Mouse (Mus musculus) hindbrain, embryonic 15.5 days (tissue): ENCODE results near the gene Krtap5-4. TPM values are rescaled to one million over a fixed set of nuclear protein-coding genes. Genes with fewer than 3 reads are reported as not detected.
"Not testable (repeated sequence)": the region's sequence is repeated elsewhere in the genome, so short reads cannot be mapped to it uniquely, and the experiment has no call there.

Source experiments
- ATAC-seq: fragments of 200-750 bp; cut with Nextera tagmentation; 2 replicates; pipeline ENCODE4 v1.8.0; 2017; ENCODE audit warnings: low read depth, moderate number of reproducible peaks, moderate TSS enrichment; ENCODE audit not compliant: low FRiP score
- H3K27ac ChIP-seq: fragments of 300-500 bp; sonication (generic); replicated peaks from 2 replicates; pipeline ENCODE4 v1.5.1; 2015; ENCODE audit warnings: mild to moderate bottlenecking, inconsistent platforms
- H3K27me3 ChIP-seq: fragments of 300-500 bp; sonication (generic); 2 replicates; pipeline ENCODE4 v1.6.1; 2015; ENCODE audit warnings: control low read depth, inconsistent platforms
- H3K36me3 ChIP-seq: fragments of 300-500 bp; sonication (generic); 2 replicates; pipeline ENCODE4 v1.6.1; 2015; ENCODE audit warnings: control low read depth, inconsistent platforms
- H3K4me1 ChIP-seq: fragments of 300-500 bp; sonication (generic); replicated peaks from 2 replicates; pipeline ENCODE4 v1.6.1; 2015; ENCODE audit warnings: control low read depth, inconsistent platforms
- H3K4me2 ChIP-seq: fragments of 300-500 bp; sonication (generic); 2 replicates; pipeline ENCODE4 v1.6.1; 2015; ENCODE audit warnings: moderate library complexity, mild to moderate bottlenecking, inconsistent platforms
- H3K4me3 ChIP-seq: fragments of 300-500 bp; sonication (generic); 2 replicates; pipeline ENCODE4 v1.5.1; 2015; ENCODE audit warnings: mild to moderate bottlenecking, inconsistent platforms
- H3K9ac ChIP-seq: fragments of 300-500 bp; sonication (generic); 2 replicates; pipeline ENCODE4 v1.6.1; 2015; ENCODE audit warnings: inconsistent platforms
- H3K9me3 ChIP-seq: fragments of 300-500 bp; sonication (generic); 2 replicates; pipeline ENCODE4 v1.6.1; 2016; ENCODE audit warnings: control low read depth, inconsistent platforms
- WGBS: fragments of 180-500 bp; shearing (Covaris S2); methylation state at CpG from one replicate; pipeline ENCODE4 v1.1.7; 2015; 5-methylcytosine and 5-hydroxymethylcytosine counted together
- polyA plus RNA-seq: library from polyadenylated mRNA; unstranded; fragments of >200 nt; fragmentation: Nextera tagmentation; extraction: Ambion mirVana; gene quantifications from 2 replicates; pipeline ENCODE4 v1.2.1, GENCODE M21; 2015

Krtap5-4 gene
- polyA plus RNA-seq, 1 experiment from 2014 or later = not detected

GRCm38 (mm10) chr7:142326714-142327445 is 23.5 kb downstream of the Krtap5-4 start:
- H3K27ac ChIP-seq = no peak overlapping the region
- H3K36me3 ChIP-seq = no peaks in the 10 kb centered on the region
- ATAC-seq = no peak

GRCm38 (mm10) chr7:142328507-142328906 is 25.2 kb downstream of the Krtap5-4 start:
- H3K4me3 ChIP-seq = no peak overlapping the region
- H3K27ac ChIP-seq = no peak overlapping the region
- H3K9me3 ChIP-seq = no peaks in the 10 kb centered on the region
- WGBS = 74% methylated on average over 3 of the region's 3 CpGs
- H3K4me1 ChIP-seq = no peaks in the 10 kb centered on the region
- no peak overlapping the region for H3K4me2 ChIP-seq
- H3K36me3 ChIP-seq = no peaks in the 10 kb centered on the region
- H3K27me3 ChIP-seq = no peaks in the 10 kb centered on the region
- H3K9ac ChIP-seq = no peak overlapping the region
- ATAC-seq = no peak

More at GRCm38 (mm10) chr7:142326714-142327445, 23.5 kb downstream of the Krtap5-4 start:
- Histone ChIP-seq H3K9me3 (no peaks in the 10 kb centered on the region), H3K27me3 (no peaks in the 10 kb centered on the region), H3K4me1 (no peaks in the 10 kb centered on the region), H3K4me2 (no peak overlapping the region), H3K9ac (no peak overlapping the region), H3K4me3 (no peak overlapping the region)
- 71% methylated on average over 9 of the region's 9 CpGs for WGBS

- H3K4me3 ChIP-seq = no peak overlapping the region
- no peaks in the 10 kb centered on the region for H3K4me1 ChIP-seq
- no peak for ATAC-seq
- H3K9me3 ChIP-seq = no peaks in the 10 kb centered on the region
- no peaks in the 10 kb centered on the region for H3K27me3 ChIP-seq
- H3K4me2 ChIP-seq = no peak overlapping the region
- H3K9ac ChIP-seq = no peak overlapping the region
- no peak overlapping the region for H3K27ac ChIP-seq
- 65% methylated on average over 9 of the region's 9 CpGs for WGBS
- no peaks in the 10 kb centered on the region for H3K36me3 ChIP-seq
Measured at GRCm38 (mm10) chr7:142330271-142330724, 26.9 kb downstream of the Krtap5-4 start.

GRCm38 (mm10) chr7:142331281-142331680 is 27.9 kb downstream of the Krtap5-4 start:
- Histone ChIP-seq H3K9ac (no peak overlapping the region), H3K4me3 (no peak overlapping the region), H3K27me3 (no peaks in the 10 kb centered on the region), H3K4me1 (no peaks in the 10 kb centered on the region), H3K9me3 (no peaks in the 10 kb centered on the region), H3K36me3 (no peaks in the 10 kb centered on the region), H3K27ac (no peak overlapping the region), H3K4me2 (no peak overlapping the region)
- no peak for ATAC-seq
- 90% methylated on average over 4 of the region's 4 CpGs for WGBS

- H3K9ac ChIP-seq, H3K27me3 ChIP-seq, ATAC-seq, H3K4me2 ChIP-seq, H3K4me1 ChIP-seq, H3K9me3 ChIP-seq, H3K4me3 ChIP-seq, H3K36me3 ChIP-seq, H3K27ac ChIP-seq: not testable (repeated sequence)
- 70% methylated on average over 5 of the region's 9 CpGs for WGBS
Measured at GRCm38 (mm10) chr7:142332741-142333140, 29.4 kb downstream of the Krtap5-4 start.

- WGBS = 6% methylated on average over 3 of the region's 3 CpGs
- peak; percentile 84 for ATAC-seq
- H3K27me3 ChIP-seq = no peaks in the 10 kb centered on the region
Measured at GRCm38 (mm10) chr7:142334246-142334645, 30.9 kb downstream of the Krtap5-4 start.

GRCm38 (mm10) chr7:142335151-142335550 is 31.8 kb downstream of the Krtap5-4 start:
- WGBS = 75% methylated on average over 8 of the region's 8 CpGs
- Histone ChIP-seq H3K36me3 (no peaks in the 10 kb centered on the region), H3K27ac (no peak overlapping the region), H3K4me2 (no peak overlapping the region), H3K27me3 (no peaks in the 10 kb centered on the region), H3K4me3 (no peak overlapping the region), H3K9me3 (no peaks in the 10 kb centered on the region), H3K9ac (no peak overlapping the region), H3K4me1 (no peaks in the 10 kb centered on the region)
- ATAC-seq = no peak

More at GRCm38 (mm10) chr7:142334246-142334645, 30.9 kb downstream of the Krtap5-4 start:
- Histone ChIP-seq H3K4me3 (no peak overlapping the region), H3K4me2 (no peak overlapping the region), H3K36me3 (no peaks in the 10 kb centered on the region), H3K9ac (no peak overlapping the region), H3K9me3 (no peaks in the 10 kb centered on the region), H3K4me1 (no peaks in the 10 kb centered on the region), H3K27ac (no peak overlapping the region)

GRCm38 (mm10) chr7:142340269-142340970 is 37.1 kb downstream of the Krtap5-4 start:
- Histone ChIP-seq H3K9ac (no peak overlapping the region), H3K9me3 (no peaks in the 10 kb centered on the region), H3K4me2 (no peak overlapping the region), H3K36me3 (no peaks in the 10 kb centered on the region), H3K27me3 (no peaks in the 10 kb centered on the region), H3K27ac (no peak overlapping the region), H3K4me3 (no peak overlapping the region), H3K4me1 (no peaks in the 10 kb centered on the region)
- ATAC-seq = no peak
- 64% methylated on average over 10 of the region's 10 CpGs for WGBS

GRCm38 (mm10) chr7:142341564-142342246 is 38.4 kb downstream of the Krtap5-4 start:
- ATAC-seq = no peak
- H3K27ac ChIP-seq = no peak overlapping the region
- H3K9ac ChIP-seq = no peak overlapping the region
- no peak overlapping the region for H3K4me2 ChIP-seq
- H3K4me3 ChIP-seq = no peak overlapping the region
- H3K9me3 ChIP-seq = no peaks in the 10 kb centered on the region
- no peaks in the 10 kb centered on the region for H3K36me3 ChIP-seq
- no peaks in the 10 kb centered on the region for H3K27me3 ChIP-seq
- 81% methylated on average over 10 of the region's 10 CpGs for WGBS
- H3K4me1 ChIP-seq = no peaks in the 10 kb centered on the region

GRCm38 (mm10) chr7:142342247-142342640 is 38.9 kb downstream of the Krtap5-4 start:
- Histone ChIP-seq H3K27ac (no peak overlapping the region), H3K9ac (no peak overlapping the region), H3K4me3 (no peak overlapping the region), H3K9me3 (no peaks in the 10 kb centered on the region), H3K4me2 (no peak overlapping the region), H3K4me1 (no peaks in the 10 kb centered on the region), H3K36me3 (no peaks in the 10 kb centered on the region), H3K27me3 (no peaks in the 10 kb centered on the region)
- WGBS = 79% methylated on average over 3 of the region's 3 CpGs
- no peak for ATAC-seq

- no peak overlapping the region for H3K27ac ChIP-seq
- H3K27me3 ChIP-seq = no peaks in the 10 kb centered on the region
- H3K9me3 ChIP-seq = no peaks in the 10 kb centered on the region
- no peaks in the 10 kb centered on the region for H3K36me3 ChIP-seq
- no peak for ATAC-seq
- no peak overlapping the region for H3K9ac ChIP-seq
- 80% methylated on average over 4 of the region's 4 CpGs for WGBS
- no peak overlapping the region for H3K4me2 ChIP-seq
- H3K4me1 ChIP-seq = no peaks in the 10 kb centered on the region; the same call in 1 of the 2 replicates
- H3K4me3 ChIP-seq = no peak overlapping the region
Measured at GRCm38 (mm10) chr7:142347542-142347941, 44.2 kb downstream of the Krtap5-4 start.
